In genomic region chr2:29391086-29391485, GRCm38 (mm10) we compare ENCODE assay signal across 23 mouse cellular contexts. TPM values are rescaled to one million over a fixed set of nuclear protein-coding genes. Genes with fewer than 3 reads are reported as not detected.
DNase-seq lines count a peak whose midpoint lies in the region; ATAC-seq and TF ChIP-seq lines count a peak whose summit lies in the region.
"Had no signal": no experiment of that assay in that cellular context is flagged by ENCODE, and none has a peak within 500 bp of the region (broad histone marks: within the 10 kb centered on the region; RNA-seq: fewer than 3 reads in every experiment).

No protein-coding gene starts in this region.

- H3K27me3 ChIP-seq in liver, adult 2 months (ENCODE audit: control insufficient read depth, insufficient read depth, low read length) = no peaks in the 10 kb centered on the region
- no peaks in the 10 kb centered on the region for H3K27me3 ChIP-seq in liver, embryonic 12.5 days (replicated peaks)
- H3K27me3 ChIP-seq in forebrain, embryonic 10.5 days (ENCODE audit: poor library complexity, severe bottlenecking) = no peaks in the 10 kb centered on the region
- H3K27me3 ChIP-seq: forebrain, embryonic 15.5 days; heart, embryonic 15.5 days; limb, embryonic 13.5 days; liver, embryonic 15.5 days; midbrain, embryonic 13.5 days; stomach, embryonic 15.5 days had no signal

- 82% methylated on average over 4 of the region's 4 CpGs for WGBS in liver, adult 2 months
- WGBS in liver, embryonic 12.5 days (ENCODE audit: insufficient replicate concordance) = 53% methylated on average over 4 of the region's 4 CpGs
- 93% methylated on average over 4 of the region's 4 CpGs for WGBS in forebrain, embryonic 10.5 days

- no peaks in the 10 kb centered on the region for H3K9me3 ChIP-seq in liver, embryonic 12.5 days (replicated peaks)
- H3K9me3 ChIP-seq in forebrain, embryonic 10.5 days = no peaks in the 10 kb centered on the region
- H3K9me3 ChIP-seq: forebrain, embryonic 15.5 days; heart, embryonic 15.5 days; limb, embryonic 13.5 days; liver, embryonic 15.5 days; midbrain, embryonic 13.5 days; stomach, embryonic 15.5 days had no signal

- no peak overlapping the region for H3K27ac ChIP-seq in liver, adult 2 months (replicated peaks; ENCODE audit: insufficient read depth, low read depth, low read length)
- no peak overlapping the region for H3K27ac ChIP-seq in liver, embryonic 12.5 days
- no peak overlapping the region for H3K27ac ChIP-seq in forebrain, embryonic 10.5 days
- H3K27ac ChIP-seq: forebrain, embryonic 15.5 days; heart, adult 2 months; heart, embryonic 15.5 days; limb, embryonic 13.5 days; liver, embryonic 15.5 days; midbrain, embryonic 13.5 days; stomach, embryonic 15.5 days had no signal

- no peak overlapping the region for H3K4me2 ChIP-seq in liver, embryonic 12.5 days
- H3K4me2 ChIP-seq: forebrain, embryonic 15.5 days; heart, embryonic 15.5 days; limb, embryonic 13.5 days; liver, embryonic 15.5 days; midbrain, embryonic 13.5 days; stomach, embryonic 15.5 days had no signal

- no peak for TF ChIP-seq CTCF in liver, adult 2 months (IDR thresholded peaks at IDR 0.05; ENCODE audit: low read depth, low read length)

- no peak overlapping the region for H3K4me3 ChIP-seq in liver, adult 2 months (ENCODE audit: insufficient read depth, low read depth, low read length)
- no peak overlapping the region for H3K4me3 ChIP-seq in liver, embryonic 12.5 days
- H3K4me3 ChIP-seq in forebrain, embryonic 10.5 days = no peak overlapping the region
- H3K4me3 ChIP-seq: erythroblast, embryonic 14.5 days; forebrain, embryonic 15.5 days; heart, adult 2 months; heart, embryonic 15.5 days; limb, embryonic 13.5 days; liver, embryonic 15.5 days; midbrain, embryonic 13.5 days; stomach, embryonic 15.5 days had no signal

- H3K9ac ChIP-seq in liver, adult 2 months (ENCODE audit: low read depth, low read length) = no peak overlapping the region
- no peak overlapping the region for H3K9ac ChIP-seq in liver, embryonic 12.5 days
- H3K9ac ChIP-seq: forebrain, embryonic 15.5 days; heart, embryonic 15.5 days; limb, embryonic 13.5 days; liver, embryonic 15.5 days; midbrain, embryonic 13.5 days; stomach, embryonic 15.5 days had no signal

- no peaks in the 10 kb centered on the region for H3K36me3 ChIP-seq in liver, adult 2 months (ENCODE audit: control insufficient read depth, insufficient read depth, low read length)
- no peaks in the 10 kb centered on the region for H3K36me3 ChIP-seq in liver, embryonic 12.5 days
- H3K36me3 ChIP-seq in forebrain, embryonic 10.5 days (replicated peaks) = no peaks in the 10 kb centered on the region; the same call in 1 of the 2 replicates
- H3K36me3 ChIP-seq: forebrain, embryonic 15.5 days; heart, embryonic 15.5 days; limb, embryonic 13.5 days; liver, embryonic 15.5 days; midbrain, embryonic 13.5 days; stomach, embryonic 15.5 days had no signal

- no peak for ATAC-seq in liver, embryonic 12.5 days
- ATAC-seq: forebrain, embryonic 15.5 days; hindbrain, embryonic 16.5 days; intestine, embryonic 16.5 days; midbrain, embryonic 13.5 days had no signal

- H3K79me2 ChIP-seq in liver, adult 2 months (ENCODE audit: control insufficient read depth, insufficient read depth, low read length) = peaks cover 30% of the 10 kb centered on the region; the same call in 1 of the 2 replicates

- peaks cover 11% of the 10 kb centered on the region for H3K4me1 ChIP-seq in liver, adult 2 months (ENCODE audit: control insufficient read depth, insufficient read depth, low read length)
- H3K4me1 ChIP-seq in liver, embryonic 12.5 days = peaks cover 8% of the 10 kb centered on the region
- H3K4me1 ChIP-seq in forebrain, embryonic 10.5 days = peaks cover 29% of the 10 kb centered on the region
- H3K4me1 ChIP-seq: liver, embryonic 15.5 days; stomach, embryonic 15.5 days had no signal

- DNase-seq in adrenal gland, postnatal 14 days = peak; percentile 13
- no peak for DNase-seq in adrenal gland, postnatal 4 days (ENCODE audit: low spot score in 2 of 2)
- peak; percentile 28 for DNase-seq in liver, adult 2 months (ENCODE audit: extremely low read depth, low read depth, low spot score)
- peak; percentile 74 for DNase-seq in 416B (ENCODE audit: low read depth)
- peak; percentile 48 for DNase-seq in lung, postnatal 36 days
- DNase-seq in forebrain, embryonic 10.5 days (ENCODE audit: extremely low spot score, low spot score) = no peak
- no peak for DNase-seq in left cerebral cortex, adult 18-20 months (ENCODE audit: low spot score in 2 of 2)
- DNase-seq: B cell, adult 2 months; cerebellum, adult 8-10 months; heart, postnatal 4 days; kidney, postnatal 36 days; right cerebral cortex, postnatal 14 days had no signal

- no peak for TF ChIP-seq POLR2A in liver, adult 2 months (IDR thresholded peaks at IDR 0.05; ENCODE audit: extremely low read depth, insufficient read depth, low read length)

RNA-seq across cellular contexts. Expression of gene Med27, which starts 44.5 kb away (rescaled TPM):
- total RNA-seq in adrenal gland, postnatal 14 days (2021) = 23.1 and 24.0 TPM in 2 replicates
- total RNA-seq in adrenal gland, postnatal 4 days (2021) = 10 to 100 TPM; 25.8 to 29.2 TPM
- 5.7 and 5.9 TPM in 2 replicates for total RNA-seq in liver, adult 2 months (2014; rRNA removed)
- polyA plus RNA-seq in liver, adult 2 months (2012; rRNA removed) = 13.2 and 13.5 TPM in 2 replicates
- 28.9 and 30.9 TPM in 2 replicates for polyA plus RNA-seq in liver, embryonic 12.5 days (2016; fragmentation: Nextera tagmentation; extraction: Ambion mirVana)
- polyA plus RNA-seq in forebrain, embryonic 10.5 days (2016; fragmentation: Nextera tagmentation; extraction: Ambion mirVana) = 59.7 and 63.3 TPM in 2 replicates
- 10 to 100 TPM; 35.8 to 39.6 TPM for total RNA-seq in left cerebral cortex, adult 18-20 months (2021)

Comparison
In these comparisons a context has a peak if more than half of its experiments do, and no peak if none do; other contexts are left out.
1. DNase-seq: peak in adrenal gland, postnatal 14 days (single experiment), liver, adult 2 months (single experiment), 416B (single experiment) and lung, postnatal 36 days (single experiment); none in adrenal gland, postnatal 4 days (0 of 2), forebrain, embryonic 10.5 days (single experiment) and left cerebral cortex, adult 18-20 months (0 of 2).